Mouse (Mus musculus): Measurements from ENCODE around the gene Depp1.
A peak's percentile ranks its signal among the peaks of the same experiment; 100 is the strongest.
"Not testable (repeated sequence)": the region's sequence is repeated elsewhere in the genome, so short reads cannot be mapped to it uniquely, and the experiment has no call there.

Depp1 gene

GRCm38 (mm10) chr6:116650406-116650805, at the start of gene Depp1:
TSS of gene Depp1 (plus strand) at chr6:116650609.
- no peak for DNase-seq

- DNase-seq = not testable (repeated sequence)
These were observed 49.4 kb upstream of the Depp1 start for GRCm38 (mm10) chr6:116600969-116601368.

GRCm38 (mm10) chr6:116607230-116607629, 43.2 kb upstream of the Depp1 start:
- DNase-seq = no peak

- DNase-seq = no peak
These were observed 34.7 kb upstream of the Depp1 start for GRCm38 (mm10) chr6:116615719-116616118.

- DNase-seq = no peak
These were observed 32.3 kb upstream of the Depp1 start for GRCm38 (mm10) chr6:116618073-116618472.

GRCm38 (mm10) chr6:116621318-116622023, 28.9 kb upstream of the Depp1 start:
- DNase-seq = no peak

- DNase-seq = not testable (repeated sequence)
These were observed 24.0 kb upstream of the Depp1 start for GRCm38 (mm10) chr6:116626417-116626816.

- no peak for DNase-seq
These were observed 22.3 kb upstream of the Depp1 start for GRCm38 (mm10) chr6:116628095-116628494.

- peak; percentile 83 for DNase-seq
These were observed 21.8 kb upstream of the Depp1 start, which contains the start of gene Zfp422 for GRCm38 (mm10) chr6:116628539-116629171. TSS of gene Zfp422 (minus strand) at chr6:116628999.

- no peak for DNase-seq
These were observed 20.6 kb upstream of the Depp1 start for GRCm38 (mm10) chr6:116629766-116630165.

- peak; percentile 70 for DNase-seq
These were observed 18.3 kb upstream of the Depp1 start for GRCm38 (mm10) chr6:116632129-116632528.

GRCm38 (mm10) chr6:116633741-116634695, 16.4 kb upstream of the Depp1 start:
- no peak for DNase-seq

GRCm38 (mm10) chr6:116635251-116636180, 14.9 kb upstream of the Depp1 start:
- no peak for DNase-seq

- no peak for DNase-seq
These were observed 13.7 kb upstream of the Depp1 start for GRCm38 (mm10) chr6:116636581-116637235.

GRCm38 (mm10) chr6:116637496-116637895, 12.9 kb upstream of the Depp1 start:
- no peak for DNase-seq

- no peak for DNase-seq
These were observed 11.5 kb upstream of the Depp1 start for GRCm38 (mm10) chr6:116638871-116639270.

- DNase-seq = no peak
These were observed 10.7 kb upstream of the Depp1 start for GRCm38 (mm10) chr6:116639663-116640062.

- no peak for DNase-seq
These were observed 7.5 kb upstream of the Depp1 start for GRCm38 (mm10) chr6:116642942-116643341.

- DNase-seq = no peak
These were observed 6.5 kb upstream of the Depp1 start for GRCm38 (mm10) chr6:116643881-116644280.

GRCm38 (mm10) chr6:116644335-116644734, 6.1 kb upstream of the Depp1 start:
- no peak for DNase-seq

GRCm38 (mm10) chr6:116647763-116648162, 2.6 kb upstream of the Depp1 start:
- DNase-seq = no peak

GRCm38 (mm10) chr6:116649811-116650210, 598 bp upstream of the Depp1 start:
- no peak for DNase-seq

Measured in thymus, postnatal 25 days (tissue).